Mouse (Mus musculus) intestine, postnatal 0 days (tissue): ENCODE results near the gene Ttc21a. TPM values are rescaled to one million over a fixed set of nuclear protein-coding genes. Genes with fewer than 3 reads are reported as not detected.

Source experiments
- ATAC-seq: fragments of 200-750 bp; cut with Nextera tagmentation; 2 replicates; pipeline ENCODE4 v1.8.0; 2017; ENCODE audit warnings: mild to moderate bottlenecking, moderate TSS enrichment, moderate library complexity
- H3K27ac ChIP-seq: fragments of 300-500 bp; sonication (generic); 2 replicates; pipeline ENCODE4 v1.5.1; 2014; ENCODE audit warnings: mild to moderate bottlenecking, low read depth, low read length, moderate library complexity
- H3K27me3 ChIP-seq: fragments of 300-500 bp; sonication (generic); replicated peaks from 2 replicates; pipeline ENCODE4 v1.6.1; 2014; ENCODE audit warnings: low read length, mixed read lengths; ENCODE audit not compliant: control insufficient read depth, insufficient read depth
- H3K36me3 ChIP-seq: fragments of 300-500 bp; sonication (generic); 2 replicates; pipeline ENCODE4 v1.6.1; 2014; ENCODE audit warnings: mild to moderate bottlenecking, moderate library complexity; ENCODE audit not compliant: control insufficient read depth, insufficient read depth
- H3K4me1 ChIP-seq: fragments of 300-500 bp; sonication (generic); replicated peaks from 2 replicates; pipeline ENCODE4 v1.6.1; 2014; ENCODE audit warnings: antibody characterized with exemption, low read length, mixed read lengths; ENCODE audit not compliant: control insufficient read depth, insufficient read depth
- H3K4me2 ChIP-seq: fragments of 300-500 bp; sonication (generic); replicated peaks from 2 replicates; pipeline ENCODE4 v1.6.1; 2014; ENCODE audit warnings: low read depth, mild to moderate bottlenecking, moderate library complexity
- H3K4me3 ChIP-seq: fragments of 300-500 bp; sonication (generic); 2 replicates; pipeline ENCODE4 v1.5.1; 2014; ENCODE audit warnings: low read depth, low read length
- H3K9ac ChIP-seq: fragments of 300-500 bp; sonication (generic); 2 replicates; pipeline ENCODE4 v1.6.1; 2014; ENCODE audit warnings: mild to moderate bottlenecking, low read depth, low read length
- H3K9me3 ChIP-seq: fragments of 300-500 bp; sonication (generic); 2 replicates; pipeline ENCODE4 v1.6.1; 2016; ENCODE audit warnings: mixed run types; ENCODE audit not compliant: control insufficient read depth
- CTCF ChIP-seq: sonication (generic); IDR thresholded peaks from 2 replicates; pipeline ENCODE4 v1.5.1; 2016; ENCODE audit warnings: low read depth, mild to moderate bottlenecking, control low read depth, antibody characterized with exemption, moderate library complexity
- WGBS: fragments of 180-500 bp; shearing (Covaris S2); extraction: QIAGEN DNeasy Blood & Tissue Kit; methylation state at CpG from one replicate; pipeline ENCODE4 v1.1.7; 2014; 5-methylcytosine and 5-hydroxymethylcytosine counted together
- polyA plus RNA-seq: library from polyadenylated mRNA; unstranded; fragments of >200 nt; fragmentation: Nextera tagmentation; extraction: Ambion mirVana; gene quantifications from 2 replicates; pipeline ENCODE4 v1.2.1, GENCODE M21; 2015

Gene Ttc21a
- polyA plus RNA-seq, 1 experiment from 2014 or later: not detected

DNA sequence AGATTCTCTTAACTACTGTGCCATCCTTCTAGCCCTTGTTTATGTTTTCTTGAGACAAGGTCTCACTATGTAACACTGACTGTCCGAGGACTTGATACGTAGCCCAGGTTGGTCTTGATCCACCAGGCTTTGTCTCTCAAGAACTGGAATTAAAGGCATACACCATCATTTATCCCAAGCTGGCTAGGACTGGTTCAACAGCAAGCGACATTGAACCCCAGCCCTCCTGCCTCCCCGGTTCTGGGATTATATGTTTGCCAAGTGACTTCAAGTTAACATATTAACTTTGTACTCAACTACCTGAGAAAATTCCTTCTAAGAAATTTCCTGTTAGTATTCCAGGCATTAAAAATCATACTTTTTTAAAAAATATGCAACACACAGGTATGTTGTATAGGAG, 37.9 kb downstream of the Ttc21a start:
- H3K4me2 ChIP-seq: no peak overlapping the region
- TF ChIP-seq CTCF: no peak
- H3K36me3 ChIP-seq: peaks cover 35% of the 10 kb centered on the region
- H3K27me3 ChIP-seq: no peaks in the 10 kb centered on the region
- no peak overlapping the region for H3K4me3 ChIP-seq
- WGBS: 80% methylated on average over 4 of the region's 4 CpGs
- no peak overlapping the region for H3K9ac ChIP-seq
- no peaks in the 10 kb centered on the region for H3K9me3 ChIP-seq
- no peak for ATAC-seq
- H3K27ac ChIP-seq: no peak overlapping the region
- no peaks in the 10 kb centered on the region for H3K4me1 ChIP-seq

GRCm38 (mm10) chr9:119976704-119977556, 39.5 kb downstream of the Ttc21a start:
- Histone ChIP-seq H3K9ac (no peak overlapping the region), H3K27me3 (no peaks in the 10 kb centered on the region), H3K4me1 (peaks cover 12% of the 10 kb centered on the region), H3K27ac (no peak overlapping the region; the same call in 1 of the 2 replicates), H3K36me3 (peaks cover 31% of the 10 kb centered on the region), H3K4me2 (peak overlapping the region; percentile 9; the same call in 1 of the 2 replicates), H3K4me3 (no peak overlapping the region), H3K9me3 (no peaks in the 10 kb centered on the region)
- ATAC-seq: no peak
- 35% methylated on average over 17 of the region's 17 CpGs for WGBS
- no peak for TF ChIP-seq CTCF

DNA sequence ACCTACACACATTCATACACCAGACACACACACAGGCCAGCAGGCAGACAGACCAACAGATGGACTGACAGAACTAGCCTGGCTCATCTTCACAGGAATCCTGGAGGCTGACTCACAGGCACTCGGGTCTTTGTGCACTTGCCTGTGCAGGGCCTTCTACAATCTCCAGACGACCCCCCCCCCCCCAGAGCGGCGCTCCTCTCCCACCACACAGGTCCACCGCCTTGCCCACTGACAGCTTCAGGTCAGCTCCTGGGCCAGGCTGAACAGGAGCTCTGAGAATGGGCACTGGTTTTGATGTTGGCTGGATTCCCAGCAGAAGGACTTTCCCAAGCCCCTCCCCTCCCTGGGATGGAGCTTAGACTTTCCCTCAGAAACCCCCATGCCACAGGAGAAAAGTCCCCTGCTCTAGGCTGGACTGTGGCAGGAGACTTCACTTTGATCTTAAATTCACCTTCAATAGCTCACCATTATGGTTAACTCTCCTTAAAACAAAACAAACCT, 40.2 kb downstream of the Ttc21a start:
- no peaks in the 10 kb centered on the region for H3K27me3 ChIP-seq
- H3K9me3 ChIP-seq: no peaks in the 10 kb centered on the region
- peaks cover 24% of the 10 kb centered on the region for H3K36me3 ChIP-seq
- H3K4me2 ChIP-seq: 0 out of 2 replicates have a peak overlapping the region, but pooled peaks have one; percentile 9
- no peak for ATAC-seq
- WGBS: 37% methylated on average over 5 of the region's 5 CpGs
- H3K4me3 ChIP-seq: no peak overlapping the region
- H3K9ac ChIP-seq: no peak overlapping the region
- TF ChIP-seq CTCF: no peak
- peaks cover 18% of the 10 kb centered on the region for H3K4me1 ChIP-seq
- no peak overlapping the region; the same call in 1 of the 2 replicates for H3K27ac ChIP-seq

GRCm38 (mm10) chr9:119978151-119978810, 40.9 kb downstream of the Ttc21a start:
- TF ChIP-seq CTCF: no peak
- Histone ChIP-seq H3K27ac (no peak overlapping the region), H3K4me1 (peaks cover 18% of the 10 kb centered on the region), H3K4me2 (no peak overlapping the region), H3K4me3 (no peak overlapping the region), H3K9ac (no peak overlapping the region), H3K36me3 (peaks cover 17% of the 10 kb centered on the region), H3K27me3 (no peaks in the 10 kb centered on the region), H3K9me3 (no peaks in the 10 kb centered on the region)
- ATAC-seq: no peak
- 61% methylated on average over 9 of the region's 9 CpGs for WGBS

DNA sequence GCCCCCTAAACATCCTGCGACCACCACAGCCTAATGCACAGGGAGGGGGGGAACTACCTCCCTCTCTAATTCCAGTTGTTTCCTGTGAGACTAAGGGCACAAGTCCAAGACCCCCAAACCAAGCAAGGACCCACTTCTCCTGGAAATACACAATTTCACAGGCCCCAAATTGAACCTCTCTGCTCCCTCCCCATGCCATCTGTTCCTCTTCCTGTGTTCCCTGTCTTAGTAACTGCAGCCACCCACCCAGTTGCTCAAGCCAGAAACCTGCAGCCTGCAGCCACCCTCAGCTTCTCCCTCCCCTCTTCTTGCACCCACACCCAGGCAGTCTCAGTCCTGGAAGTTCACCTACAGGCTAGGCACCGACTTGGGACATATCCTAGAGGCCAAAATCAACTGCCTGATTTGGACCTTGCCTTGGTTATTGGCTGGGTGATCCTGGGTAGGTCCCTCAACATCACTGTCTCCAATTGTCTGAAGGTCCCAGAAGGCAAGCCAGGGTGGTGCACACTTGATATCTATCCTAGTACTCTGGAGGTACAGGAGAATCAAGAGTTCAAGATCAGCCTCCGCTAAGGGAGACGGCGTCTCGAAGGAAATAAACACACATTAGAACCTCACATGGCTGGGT, 41.5 kb downstream of the Ttc21a start:
- no peak for ATAC-seq
- H3K4me3 ChIP-seq: no peak overlapping the region
- no peaks in the 10 kb centered on the region for H3K27me3 ChIP-seq
- H3K9me3 ChIP-seq: no peaks in the 10 kb centered on the region
- peaks cover 11% of the 10 kb centered on the region for H3K36me3 ChIP-seq
- no peak overlapping the region for H3K4me2 ChIP-seq
- H3K4me1 ChIP-seq: peaks cover 18% of the 10 kb centered on the region
- H3K27ac ChIP-seq: no peak overlapping the region
- 80% methylated on average over 6 of the region's 6 CpGs for WGBS
- H3K9ac ChIP-seq: no peak overlapping the region
- no peak for TF ChIP-seq CTCF

DNA sequence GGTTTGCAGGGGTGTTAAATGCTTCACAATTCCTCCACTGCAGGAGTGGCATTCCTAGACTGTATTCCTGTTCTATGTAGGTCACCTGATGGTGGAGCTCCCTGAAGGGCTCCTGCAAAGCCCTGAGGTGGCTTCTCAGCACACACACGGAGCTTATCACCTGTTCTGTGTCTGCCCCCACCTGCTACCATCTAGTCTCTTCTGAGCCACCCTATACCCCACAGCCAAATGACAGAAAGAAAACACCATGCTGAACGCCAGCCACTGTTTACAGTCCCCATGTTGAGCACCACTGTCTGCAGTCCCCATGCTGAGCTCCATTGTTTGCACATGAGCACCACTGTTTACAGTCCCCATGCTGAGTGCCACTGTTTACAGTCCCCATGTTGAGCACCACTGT, 42.3 kb downstream of the Ttc21a start:
- no peak for TF ChIP-seq CTCF
- H3K27ac ChIP-seq: no peak overlapping the region
- H3K9me3 ChIP-seq: no peaks in the 10 kb centered on the region
- no peak for ATAC-seq
- peaks cover 6% of the 10 kb centered on the region; the same call in 1 of the 2 replicates for H3K36me3 ChIP-seq
- 71% methylated on average over 2 of the region's 2 CpGs for WGBS
- H3K9ac ChIP-seq: no peak overlapping the region
- no peak overlapping the region for H3K4me2 ChIP-seq
- no peak overlapping the region for H3K4me3 ChIP-seq
- no peaks in the 10 kb centered on the region for H3K27me3 ChIP-seq
- H3K4me1 ChIP-seq: peaks cover 18% of the 10 kb centered on the region
